Mouse (Mus musculus) monocyte, adult 2 months (primary cell): ENCODE data around the gene Gm49673.
A peak's percentile ranks its signal among the peaks of the same experiment; 100 is the strongest.
"Not testable (repeated sequence)": the region's sequence is repeated elsewhere in the genome, so short reads cannot be mapped to it uniquely, and the experiment has no call there.

Experiments used
- DNase-seq, 2 experiments: peaks; one replicate each; pipeline ENCODE4 v3.0.0; 2022; ENCODE audit warnings: low spot score in 2 of 2, low read depth in 1 of 2

The Gm49673 gene

DNA sequence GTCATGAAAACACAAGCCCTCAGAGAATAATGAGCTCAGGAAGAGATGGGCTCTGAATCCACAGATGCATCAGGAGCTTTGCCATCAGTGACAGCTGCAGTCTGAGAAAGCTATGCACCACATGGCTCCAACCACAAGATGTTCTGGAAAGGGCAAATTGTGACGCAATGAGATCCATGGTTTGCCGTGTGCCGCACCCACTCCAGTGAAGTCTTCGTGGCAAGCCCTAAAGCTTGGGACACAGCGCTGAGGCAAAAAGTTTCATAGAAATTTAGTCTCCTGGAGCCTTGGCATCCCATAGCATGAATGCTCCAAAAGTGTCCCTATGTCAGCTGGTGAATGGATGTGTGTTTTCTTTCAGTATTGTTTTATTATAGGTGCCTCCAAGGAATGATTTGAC lies 9.5 kb downstream of the Gm49673 start:
- not testable (repeated sequence) for DNase-seq

DNA sequence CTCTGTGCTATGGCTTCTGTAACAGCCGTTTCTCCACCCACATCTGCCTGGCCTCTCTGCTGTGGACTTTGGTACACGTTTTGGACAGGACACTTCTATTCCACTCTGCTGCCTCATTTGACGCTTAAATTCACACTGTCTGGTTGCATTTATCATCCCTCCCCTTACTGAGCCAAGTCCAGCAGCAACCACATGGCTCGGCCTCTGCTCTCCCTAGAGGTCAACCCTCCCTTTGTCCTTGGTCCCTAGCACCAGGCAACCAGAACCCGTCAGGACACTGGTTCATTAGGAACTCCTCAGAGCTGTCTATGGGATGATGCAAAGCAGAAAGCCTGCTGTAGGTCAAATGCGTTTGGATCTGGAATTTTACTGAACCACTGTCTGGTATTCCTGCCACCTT lies 16.7 kb downstream of the Gm49673 start:
- not testable (repeated sequence) for DNase-seq

DNA sequence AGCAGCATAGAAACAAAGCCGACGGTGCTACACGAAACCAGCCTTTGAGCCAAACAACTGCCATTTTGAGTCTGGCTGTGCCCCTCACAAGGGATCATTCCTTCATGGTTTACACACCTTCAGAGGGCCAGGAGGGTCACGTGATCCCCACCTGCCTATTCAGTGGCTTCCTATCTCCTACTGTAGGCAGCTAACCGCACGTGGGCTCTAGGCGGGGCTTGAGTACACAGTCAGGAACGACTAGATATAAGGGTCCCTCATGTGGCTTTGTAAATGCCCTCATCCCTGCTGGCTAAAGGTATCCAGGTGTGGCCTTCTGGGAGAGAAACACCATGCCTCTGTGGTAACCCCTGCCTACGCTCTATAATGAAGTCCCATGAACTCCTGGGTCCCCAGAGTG lies 18.0 kb downstream of the Gm49673 start:
- DNase-seq, result not testable (repeated sequence)

DNA sequence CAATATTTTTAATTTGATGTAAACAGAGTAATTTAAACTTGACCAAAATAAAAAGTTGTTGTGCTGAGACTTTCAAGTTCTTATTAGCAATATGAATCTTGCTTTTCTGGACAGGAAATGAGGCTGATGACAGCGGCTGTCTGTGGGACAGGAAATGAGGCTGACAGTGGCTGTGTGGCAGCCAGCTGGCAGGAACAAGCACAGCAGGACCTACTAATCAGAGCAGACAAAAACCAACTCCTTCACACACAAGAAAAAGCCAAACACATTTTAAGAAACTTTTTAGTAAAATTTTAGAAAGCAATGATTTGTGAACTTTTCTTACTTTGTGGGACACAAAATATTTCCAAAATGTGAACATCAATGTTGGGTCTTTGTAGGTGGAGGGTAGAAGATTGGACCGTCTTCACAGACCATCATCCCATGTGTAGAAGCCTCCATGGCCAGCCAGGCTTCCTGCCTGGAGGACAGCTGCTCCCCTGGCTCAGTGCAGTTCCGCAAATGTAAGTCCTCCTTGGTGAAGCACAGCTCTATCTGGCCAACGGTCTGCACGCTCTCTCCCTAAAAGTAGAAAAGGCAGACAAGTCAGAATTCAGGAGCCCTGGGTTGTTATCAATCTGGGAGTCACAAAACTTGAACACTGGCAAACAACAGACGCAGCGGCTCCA lies 19.1 kb downstream of the Gm49673 start:
- DNase-seq, result not testable (repeated sequence)

DNA sequence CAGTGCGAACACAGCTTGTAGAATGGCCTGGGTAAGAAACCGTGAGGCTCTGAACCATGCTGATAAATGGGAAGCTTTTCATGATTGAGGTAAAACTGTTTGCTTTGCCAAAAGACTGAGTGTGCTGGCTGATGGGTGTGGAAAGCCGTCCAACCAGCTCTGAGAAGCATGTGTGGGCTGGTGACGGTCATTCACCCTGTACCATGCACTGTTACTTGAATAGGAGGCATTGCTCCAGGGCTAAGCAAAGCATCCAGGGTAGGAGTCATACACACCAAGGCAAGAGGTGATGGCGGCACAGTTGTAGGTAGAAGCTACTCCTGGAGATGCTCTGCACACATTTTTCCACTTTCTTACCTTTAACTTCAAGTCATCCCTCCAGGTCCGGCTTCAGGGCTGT lies 23.0 kb downstream of the Gm49673 start:
- not testable (repeated sequence) for DNase-seq

DNA sequence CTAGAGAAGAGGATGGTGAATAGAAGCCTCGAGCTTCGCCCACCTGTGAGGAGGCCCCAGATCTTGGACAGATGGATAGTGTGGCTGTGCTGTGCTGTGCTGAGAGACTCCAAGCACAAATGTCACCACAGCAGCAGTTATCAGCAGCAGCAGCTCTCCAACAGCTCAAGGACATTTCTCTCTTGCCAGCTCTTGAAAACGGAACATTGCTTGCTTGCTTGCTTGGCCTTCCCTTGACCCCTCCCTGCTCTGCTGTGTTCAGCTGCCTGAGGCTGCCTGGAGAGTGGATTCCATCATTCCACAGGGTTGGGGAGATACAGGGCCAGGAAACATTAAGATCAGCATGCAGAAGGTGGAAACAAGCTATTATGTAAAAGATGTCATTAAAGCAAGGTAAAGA lies 24.6 kb downstream of the Gm49673 start:
- DNase-seq, result not testable (repeated sequence)

DNA sequence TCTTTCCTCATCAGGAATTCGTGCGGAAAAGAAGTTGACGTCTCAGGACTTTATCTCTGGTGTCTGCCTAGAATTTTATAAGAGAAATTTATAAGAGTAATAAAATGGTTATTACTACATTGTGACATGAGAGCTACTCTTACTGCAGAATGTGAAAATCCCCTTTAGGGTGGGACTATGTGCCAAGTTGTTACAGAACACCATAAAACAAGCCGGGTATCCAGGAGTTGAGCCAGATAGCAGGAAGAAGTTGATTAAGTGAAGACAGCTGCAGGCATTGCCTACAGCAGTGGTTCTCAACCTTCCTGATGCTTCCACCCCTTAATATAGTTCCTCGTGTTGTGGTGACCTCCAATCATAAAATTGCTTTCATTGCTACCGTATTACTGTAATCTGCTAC lies 30.7 kb downstream of the Gm49673 start:
- DNase-seq, result not testable (repeated sequence)

DNA sequence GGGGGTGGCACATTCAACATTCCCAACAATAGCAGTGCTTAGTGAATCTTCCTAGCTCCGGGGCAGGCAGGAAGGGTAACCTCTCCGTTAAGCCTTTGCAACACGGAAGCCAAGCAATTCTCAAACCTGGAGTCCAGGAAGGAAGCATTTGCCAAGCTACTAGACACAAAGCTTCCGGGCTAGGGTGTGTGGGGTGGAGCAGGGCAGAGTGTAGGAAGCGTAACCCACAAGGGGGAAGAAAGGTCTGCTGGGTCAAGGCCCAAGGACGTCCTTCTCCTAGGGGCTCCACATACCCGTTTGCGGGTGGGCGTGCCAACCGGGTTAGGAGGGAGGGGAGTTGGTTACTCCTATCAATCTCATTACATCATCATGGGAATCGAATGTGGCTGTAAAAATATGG lies 31.2 kb downstream of the Gm49673 start:
- not testable (repeated sequence) for DNase-seq

DNA sequence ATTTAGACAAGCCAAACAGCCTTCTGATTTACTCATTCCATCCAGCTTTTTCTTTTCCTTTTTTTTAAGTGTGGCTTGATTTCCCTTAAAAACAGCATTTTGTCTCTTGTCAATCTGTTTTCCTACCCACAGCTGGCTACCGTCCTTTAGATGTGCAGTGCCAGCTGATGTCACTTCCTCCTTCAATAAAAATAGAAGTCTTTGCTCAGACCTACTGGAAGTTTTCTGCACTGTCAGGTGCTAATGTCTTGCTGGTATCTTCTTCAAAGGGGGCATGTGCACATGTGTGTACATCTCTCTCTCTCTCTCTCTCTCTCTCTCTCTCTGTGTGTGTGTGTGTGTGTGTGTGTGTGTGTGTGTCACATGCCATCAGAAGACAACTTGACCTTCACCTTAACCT lies 35.4 kb downstream of the Gm49673 start:
- DNase-seq, result not testable (repeated sequence)

DNA sequence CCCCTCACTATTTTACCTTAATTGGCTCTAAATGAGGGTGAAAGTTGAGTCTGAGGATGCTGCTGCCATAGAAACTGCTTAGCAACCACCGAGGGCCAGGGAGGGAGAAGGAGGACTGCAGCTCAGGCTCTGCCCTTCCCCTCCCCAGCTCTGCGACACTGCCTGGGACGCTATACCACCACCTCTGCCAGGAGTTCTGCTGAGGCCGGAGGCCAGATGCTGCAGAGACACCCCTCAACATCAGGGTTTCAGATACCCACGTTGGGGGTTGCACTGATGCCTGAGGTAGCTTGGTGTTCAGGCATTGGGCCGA lies 46.3 kb downstream of the Gm49673 start:
- DNase-seq, result not testable (repeated sequence)

DNA sequence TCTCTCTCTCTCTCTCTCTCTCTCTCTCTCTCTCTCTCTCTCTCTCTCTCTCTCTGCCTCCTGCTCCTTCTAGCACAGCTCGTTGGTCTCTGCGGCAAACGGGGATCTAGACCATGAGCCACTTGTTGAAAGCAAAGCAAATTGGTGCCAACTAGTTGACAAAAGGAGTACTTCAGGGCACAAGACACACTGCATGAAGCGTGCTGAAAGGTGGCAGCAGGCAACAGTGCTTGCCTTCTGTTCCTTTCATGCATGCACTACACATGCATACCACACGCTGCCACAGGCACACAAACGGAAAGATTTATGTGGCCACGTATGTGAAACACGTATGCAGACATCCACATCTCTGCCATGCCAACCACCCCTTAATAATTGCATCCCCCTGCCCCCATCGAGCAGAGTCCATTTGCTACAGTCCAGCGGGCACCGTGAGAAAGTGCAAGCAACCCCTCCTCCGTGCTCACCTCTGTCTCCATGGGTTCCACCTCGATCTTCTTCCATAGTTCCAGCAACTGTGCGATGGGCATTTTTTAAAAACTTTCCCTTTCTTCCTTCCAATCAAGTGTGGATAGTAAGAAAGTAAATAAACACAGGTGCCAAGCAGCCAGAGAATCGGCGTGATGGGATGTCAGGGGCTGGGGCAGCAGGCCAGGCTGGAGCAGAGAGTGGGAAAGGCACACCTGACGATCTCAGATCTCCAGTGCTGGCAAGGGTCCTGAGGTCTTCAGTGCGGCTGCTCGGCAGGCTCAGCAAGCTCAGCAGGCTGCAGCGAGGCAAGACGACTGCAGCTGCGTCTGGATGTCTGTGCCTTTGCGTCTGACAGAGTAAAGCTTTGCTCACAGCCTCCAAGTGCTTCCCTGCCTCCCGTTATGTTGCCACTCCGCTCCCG lies 46.9 kb downstream of the Gm49673 start:
- not testable (repeated sequence) for DNase-seq

DNA sequence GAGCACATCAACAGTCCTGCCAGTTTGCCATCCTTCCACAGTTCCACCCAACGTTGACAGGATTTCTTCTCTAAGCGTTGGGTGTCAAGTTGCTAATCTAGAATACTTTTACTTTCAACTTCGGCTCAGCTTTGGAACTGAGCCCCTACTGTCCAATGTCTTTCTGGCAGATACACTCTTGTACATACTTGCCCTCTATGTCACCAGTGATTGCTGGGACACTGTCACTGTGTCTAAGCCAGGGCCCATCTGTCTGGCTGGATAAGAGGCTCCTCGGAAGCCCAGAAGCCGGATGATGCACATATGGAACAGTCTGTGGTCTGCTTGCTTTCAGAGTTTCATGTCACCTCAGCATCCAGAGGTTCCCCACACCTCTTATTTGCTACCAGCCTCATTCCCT lies 51.4 kb downstream of the Gm49673 start:
- DNase-seq, result not testable (repeated sequence)

DNA sequence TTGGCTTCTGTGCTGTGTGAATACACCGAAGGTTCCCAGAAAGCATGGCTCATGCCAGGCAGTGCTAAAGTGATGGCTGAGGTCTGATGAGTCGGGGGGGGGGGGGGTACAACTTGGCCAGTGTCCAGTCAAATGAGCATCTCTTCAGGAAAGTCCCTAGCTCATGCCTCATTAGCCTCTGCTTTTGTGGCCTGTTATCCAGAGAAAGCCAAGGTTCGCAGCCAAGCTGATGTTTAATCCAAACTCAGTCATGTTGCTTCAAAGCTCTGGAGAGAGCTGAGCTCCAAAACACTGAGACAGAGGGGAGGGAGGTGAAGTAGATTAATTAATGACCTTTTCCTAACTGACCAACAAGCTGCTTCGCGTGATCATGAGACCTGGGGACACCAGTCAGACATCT lies 51.9 kb downstream of the Gm49673 start:
- not testable (repeated sequence) for DNase-seq

DNA sequence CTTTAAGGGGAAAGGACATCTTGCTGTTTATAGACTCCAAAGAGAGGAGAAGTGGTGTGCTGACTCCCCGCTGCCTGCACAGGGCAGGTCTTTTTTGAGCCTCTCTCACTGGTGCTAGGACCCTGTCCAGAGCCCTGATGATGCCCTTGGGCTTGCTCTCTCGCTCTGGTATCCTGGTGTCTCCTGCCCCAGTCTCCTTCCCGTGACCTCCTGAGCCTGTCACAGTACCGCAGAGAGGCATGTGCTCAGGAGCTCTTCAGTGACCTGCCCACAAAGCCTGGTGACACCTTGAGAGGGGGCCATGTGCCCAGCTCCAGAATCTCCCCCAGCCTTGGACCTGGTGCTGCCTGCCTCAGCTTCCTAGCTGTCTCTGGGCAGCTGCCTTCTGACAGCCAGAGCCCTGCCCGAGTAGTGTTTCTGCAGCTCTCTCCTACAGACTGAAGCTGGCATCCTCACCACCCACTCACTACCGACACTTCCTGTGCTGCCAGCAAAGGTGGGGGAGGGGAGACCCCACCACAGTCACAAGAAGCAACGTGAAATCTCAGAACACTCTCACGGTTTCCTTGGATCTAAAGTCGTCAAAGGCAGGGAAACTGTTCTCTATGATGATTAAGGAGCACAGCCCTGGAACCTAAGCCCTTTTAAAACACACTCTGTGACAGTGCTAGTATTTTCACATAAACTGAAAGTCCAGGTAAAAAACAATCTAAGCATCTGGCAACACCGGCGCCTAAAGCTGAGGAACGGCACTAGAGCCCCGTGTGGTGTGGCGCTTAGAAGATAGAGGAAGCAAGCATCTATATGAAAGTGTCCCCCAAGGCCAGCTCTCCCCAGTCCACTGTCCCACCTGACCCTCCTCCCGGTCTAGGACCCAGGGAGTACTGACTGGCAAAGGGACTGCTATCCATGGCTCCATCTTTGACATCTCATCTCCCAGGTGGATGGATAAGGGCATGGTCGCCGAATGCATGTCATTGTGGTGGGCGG lies 54.8 kb downstream of the Gm49673 start:
- not testable (repeated sequence) for DNase-seq

DNA sequence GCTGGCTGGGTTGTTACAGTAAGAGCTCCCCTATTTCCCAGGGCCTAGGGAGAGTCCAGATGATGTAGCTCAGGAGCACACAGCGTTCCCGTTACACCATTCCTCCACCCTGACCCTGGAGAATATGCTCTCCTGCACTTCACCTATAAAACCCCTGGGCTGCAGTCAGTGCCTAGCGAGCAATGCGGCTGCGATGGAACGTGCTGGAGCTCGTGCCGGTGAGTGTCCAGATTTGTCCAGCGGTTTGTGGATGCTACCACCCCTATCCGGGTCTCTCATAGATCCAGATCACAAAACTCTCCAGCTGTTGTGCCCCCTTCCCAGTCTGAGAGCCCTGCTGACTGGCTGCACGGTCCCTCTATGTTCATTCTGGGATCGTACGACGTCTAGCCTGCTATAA lies 56.3 kb downstream of the Gm49673 start:
- not testable (repeated sequence) for DNase-seq

DNA sequence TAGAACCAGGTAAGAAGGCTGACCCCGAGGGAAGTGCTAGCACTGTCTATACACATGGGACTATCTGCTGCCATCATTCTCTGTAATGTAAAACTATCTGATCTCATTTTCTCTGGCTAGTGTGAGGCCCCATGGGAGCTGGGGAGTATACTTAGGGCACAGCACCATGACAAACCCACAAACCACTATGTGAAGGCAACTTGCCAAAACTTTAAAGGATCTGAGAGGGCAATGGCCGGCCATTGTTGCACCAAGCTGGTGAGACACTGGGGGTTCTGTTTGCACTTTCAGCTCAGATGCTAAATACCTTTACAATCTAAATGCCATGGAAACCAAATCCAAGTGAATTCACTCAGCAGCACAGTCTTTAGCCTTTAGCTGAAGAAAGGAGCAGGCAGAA lies 77.7 kb downstream of the Gm49673 start:
- not testable (repeated sequence) for DNase-seq

DNA sequence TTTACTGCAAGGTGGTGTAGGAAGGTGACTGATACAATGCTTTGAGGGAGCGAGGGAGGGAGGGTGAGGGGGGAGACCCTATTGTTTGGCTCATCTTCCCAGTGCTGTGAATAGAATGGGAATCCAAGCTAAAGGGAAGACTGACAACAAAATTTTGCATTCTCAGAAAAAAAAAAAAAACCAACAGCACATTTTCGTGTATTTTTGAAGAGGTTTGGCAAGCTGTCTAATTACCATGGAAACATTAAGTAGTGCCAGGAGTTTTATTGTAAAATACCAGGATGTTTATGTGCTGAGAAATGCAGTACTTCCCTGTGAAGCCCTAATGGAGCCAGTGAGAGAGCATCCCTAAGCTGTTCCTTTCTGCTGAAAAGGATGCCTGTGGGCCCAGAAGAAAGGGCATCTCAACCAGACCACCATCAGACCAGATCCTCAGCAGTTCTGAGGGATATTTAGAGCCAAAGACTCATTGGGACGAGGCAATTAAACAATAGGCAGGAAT lies 90.9 kb downstream of the Gm49673 start:
- DNase-seq, result not testable (repeated sequence)

DNA sequence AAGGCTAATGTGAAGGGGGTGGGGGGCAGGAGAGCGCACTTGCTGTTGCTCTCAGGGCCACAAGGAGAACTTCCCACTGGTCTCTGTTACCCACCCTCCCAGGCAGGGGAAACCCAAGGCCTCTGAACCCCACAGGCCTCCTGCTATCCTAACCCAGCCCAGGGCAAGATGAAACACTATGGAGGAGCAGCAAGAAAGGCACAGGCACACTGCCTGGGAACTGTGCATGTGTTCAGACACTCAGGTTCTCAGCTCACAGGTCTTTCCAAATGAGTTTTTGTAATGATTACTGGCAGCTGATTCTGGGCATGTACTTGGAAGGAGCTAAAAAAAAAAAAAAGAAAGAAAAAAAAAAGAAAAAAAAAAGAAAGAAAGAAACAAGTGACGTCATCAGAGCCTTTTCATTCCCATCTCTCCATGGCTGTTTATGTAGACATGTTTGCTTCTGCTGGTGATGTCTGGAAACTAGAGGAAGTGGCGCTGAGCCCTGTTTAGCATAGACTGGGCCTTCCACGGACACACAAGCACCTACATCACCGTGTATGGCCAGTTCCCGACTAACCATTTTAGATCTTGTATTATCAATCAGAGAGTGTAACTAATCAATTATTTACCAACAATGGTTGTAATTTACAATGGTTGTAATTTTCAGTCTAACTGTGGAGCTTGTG lies 91.5 kb downstream of the Gm49673 start:
- not testable (repeated sequence) for DNase-seq

DNA sequence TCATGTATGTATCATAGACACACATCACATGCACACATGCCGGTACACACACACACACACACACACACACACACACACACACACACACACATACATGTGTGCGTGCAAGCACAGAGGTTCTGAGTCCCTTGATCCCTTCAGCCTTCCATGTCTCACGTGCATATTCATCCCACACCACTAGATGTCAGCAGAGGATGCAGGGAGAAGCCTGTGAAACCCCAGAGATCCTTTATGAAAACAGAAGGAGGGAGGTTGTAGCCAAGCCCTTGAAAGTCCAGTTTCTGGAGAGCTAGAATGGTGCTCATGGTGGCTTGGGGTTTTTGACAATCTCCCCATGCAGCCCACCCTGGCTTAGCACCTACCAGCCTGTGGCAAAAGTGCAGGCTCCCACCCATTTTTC lies 96.3 kb downstream of the Gm49673 start:
- DNase-seq, result peak; percentile 49 to 56

DNA sequence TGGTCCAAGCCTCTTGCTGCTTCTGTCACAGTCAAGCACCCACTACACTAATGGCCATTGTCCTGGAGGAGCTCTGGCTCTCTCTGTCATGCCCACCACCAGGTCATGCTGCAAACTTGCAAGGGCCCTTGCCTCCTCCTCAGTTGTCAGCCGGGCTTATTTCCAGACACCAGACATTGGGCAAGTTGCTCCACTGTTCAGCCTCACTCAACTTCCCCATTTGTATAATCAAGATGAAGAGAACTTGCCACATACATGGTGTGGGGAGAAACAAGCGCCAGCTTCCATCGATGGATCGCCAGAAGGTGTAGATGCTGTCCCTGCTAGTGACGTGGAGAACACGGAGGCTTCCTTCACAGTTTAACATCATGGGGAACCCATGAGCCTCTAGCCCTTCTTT lies 97.4 kb downstream of the Gm49673 start:
- not testable (repeated sequence) for DNase-seq
